Mouse (Mus musculus): ENCODE results near the gene Slc9a8. TPM values are rescaled to one million over a fixed set of nuclear protein-coding genes. Genes with fewer than 3 reads are reported as not detected.

Slc9a8 gene
- total RNA-seq, 2 experiments from 2014 or later, result 20.5 to 26.8 TPM

- no peak for DNase-seq
Measured at GRCm38 (mm10) chr2:167414461-167414860, 7.1 kb upstream of the Slc9a8 start.

- no peak for DNase-seq
Measured at GRCm38 (mm10) chr2:167415970-167416563, 5.4 kb upstream of the Slc9a8 start.

GRCm38 (mm10) chr2:167417048-167417447, 4.5 kb upstream of the Slc9a8 start:
- DNase-seq, result no peak

GRCm38 (mm10) chr2:167417694-167418093, 3.8 kb upstream of the Slc9a8 start:
- peak; percentile 66 to 88 for DNase-seq

- DNase-seq, result peak; percentile 66 to 85
Measured at GRCm38 (mm10) chr2:167419204-167419603, 2.3 kb upstream of the Slc9a8 start.

- no peak for DNase-seq
Measured at GRCm38 (mm10) chr2:167420811-167421241, 686 bp upstream of the Slc9a8 start.

GRCm38 (mm10) chr2:167422150-167422470, 598 bp downstream of the Slc9a8 start:
- no peak for DNase-seq

- no peak for DNase-seq
Measured at GRCm38 (mm10) chr2:167423031-167423611, 1.6 kb downstream of the Slc9a8 start.

- DNase-seq, result no peak
Measured at GRCm38 (mm10) chr2:167424040-167424439, 2.5 kb downstream of the Slc9a8 start.

- DNase-seq, result no peak
Measured at GRCm38 (mm10) chr2:167424516-167424915, 3.0 kb downstream of the Slc9a8 start.

GRCm38 (mm10) chr2:167425407-167425806, 3.9 kb downstream of the Slc9a8 start:
- DNase-seq, result no peak

- no peak for DNase-seq
Measured at GRCm38 (mm10) chr2:167429596-167429995, 8.1 kb downstream of the Slc9a8 start.

- DNase-seq, result no peak
Measured at GRCm38 (mm10) chr2:167430737-167431417, 9.4 kb downstream of the Slc9a8 start.

GRCm38 (mm10) chr2:167431418-167431776, 9.9 kb downstream of the Slc9a8 start:
- DNase-seq, result no peak

- DNase-seq, result no peak
Measured at GRCm38 (mm10) chr2:167434570-167434969, 13.1 kb downstream of the Slc9a8 start.

- no peak for DNase-seq
Measured at GRCm38 (mm10) chr2:167435631-167436030, 14.1 kb downstream of the Slc9a8 start.

GRCm38 (mm10) chr2:167436371-167436770, 14.9 kb downstream of the Slc9a8 start:
- DNase-seq, result no peak

GRCm38 (mm10) chr2:167439422-167439821, 17.9 kb downstream of the Slc9a8 start:
- DNase-seq, result peak; percentile 42 to 45

- no peak for DNase-seq
Measured at GRCm38 (mm10) chr2:167443411-167444193, 22.1 kb downstream of the Slc9a8 start.

GRCm38 (mm10) chr2:167445911-167446780, 24.6 kb downstream of the Slc9a8 start:
- no peak for DNase-seq

GRCm38 (mm10) chr2:167447207-167447606, 25.7 kb downstream of the Slc9a8 start:
- no peak for DNase-seq

GRCm38 (mm10) chr2:167447629-167448028, 26.1 kb downstream of the Slc9a8 start:
- DNase-seq, result no peak

All from heart, adult 18-20 months (tissue).